Mouse (Mus musculus) frontal cortex, adult 2 months (tissue): ENCODE data around the gene Pam. TPM values are rescaled to one million over a fixed set of nuclear protein-coding genes. Genes with fewer than 3 reads are reported as not detected.

Source experiments
- DNase-seq, 2 experiments: peaks; one replicate each; pipeline ENCODE4 v3.0.0; 2022; ENCODE audit warnings: low spot score in 1 of 2; ENCODE audit errors: extremely low spot score in 1 of 2
- polyA plus RNA-seq: library from polyadenylated mRNA; depleted of rRNA; stranded (reverse); fragments of >200 nt; gene quantifications from 2 replicates; pipeline ENCODE4 v1.2.3, GENCODE M21; 2012; rRNA removed

Gene Pam
- 93.8 and 104 TPM in 2 replicates for polyA plus RNA-seq

DNA sequence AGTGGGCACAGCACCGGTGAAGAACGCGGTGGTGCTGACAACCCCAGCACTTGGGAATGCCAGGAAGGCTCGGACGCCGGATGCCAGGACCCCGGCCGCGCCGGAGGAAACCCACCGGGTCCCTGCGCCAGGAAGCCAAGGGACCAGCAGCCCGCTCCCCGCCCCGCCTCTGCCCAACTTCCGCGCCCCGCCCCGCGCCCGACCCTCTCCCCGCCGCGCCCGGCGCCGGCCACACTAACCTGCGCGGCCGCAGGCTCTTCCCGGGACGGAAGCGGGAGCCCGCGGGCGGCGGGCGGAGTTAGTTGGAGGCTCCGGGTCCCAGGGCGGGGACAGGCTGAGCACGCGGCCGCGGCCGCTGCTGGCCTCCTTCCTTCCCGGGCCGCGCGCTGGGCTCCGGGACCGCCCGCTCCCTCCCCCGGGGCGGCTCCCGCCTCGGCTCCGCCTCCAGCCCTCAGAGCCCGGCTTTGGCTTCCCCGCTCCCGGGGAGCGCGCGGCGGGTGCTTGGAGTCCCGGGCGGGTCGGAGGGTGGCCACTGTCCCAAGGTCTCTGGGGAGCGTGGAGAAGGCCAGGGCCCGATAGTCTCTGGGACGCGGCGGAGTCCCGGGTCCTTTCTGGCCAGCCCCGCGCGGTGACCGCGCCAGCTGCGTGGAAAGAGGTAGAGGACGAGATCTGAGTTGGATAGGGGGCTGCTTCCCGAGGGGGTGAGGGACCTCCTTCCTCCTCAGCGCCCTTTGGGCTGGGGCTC is at the start of gene Pam:
Gene Pam (minus strand): TSS at position 401 of the 745 bp plus-strand sequence.
- DNase-seq, result peak in 1 of 2 experiments; percentile 70

GRCm38 (mm10) chr1:98144845-98145244 is 49.4 kb upstream of the Pam start:
- no peak for DNase-seq

- DNase-seq, result no peak
Observed at GRCm38 (mm10) chr1:98131244-98131643, 35.8 kb upstream of the Pam start.

DNA sequence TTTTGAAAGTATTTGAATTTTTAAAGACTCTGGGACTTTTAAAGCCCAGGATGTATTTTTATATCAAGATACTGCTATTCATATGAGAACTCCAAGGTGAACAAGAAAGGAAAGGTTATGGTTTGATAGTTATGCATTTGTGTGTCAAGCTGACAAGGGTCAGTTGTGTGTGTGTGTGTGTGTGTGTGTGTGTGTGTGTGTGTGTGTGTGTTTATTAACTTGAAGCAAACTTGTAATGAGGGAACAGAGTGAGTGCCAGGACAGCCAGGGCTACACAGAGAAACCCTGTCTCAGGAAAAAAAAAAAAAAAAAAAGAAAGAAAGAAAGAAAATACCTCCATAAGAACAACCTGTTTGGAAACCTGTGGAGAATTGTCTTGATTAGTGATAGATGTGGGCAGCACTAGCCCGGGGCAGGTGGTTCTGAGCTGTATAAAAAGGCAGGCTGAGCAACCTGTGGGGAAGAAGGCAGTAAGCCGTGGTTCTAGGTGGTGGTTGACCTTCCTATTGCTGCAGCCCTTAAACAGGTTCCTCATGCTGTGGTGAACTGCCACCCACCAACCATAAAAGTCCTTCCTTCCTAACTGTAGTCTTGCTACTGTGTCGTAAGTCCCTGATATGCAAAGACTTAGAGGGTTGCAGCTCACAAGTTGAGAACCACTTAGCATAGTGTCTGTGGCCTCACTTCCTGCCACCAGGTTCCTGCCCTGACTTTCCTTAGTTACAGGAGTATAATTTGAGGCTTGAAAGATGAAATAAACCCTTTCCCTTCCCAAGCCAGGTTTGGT is 34.3 kb upstream of the Pam start:
- no peak for DNase-seq

DNA sequence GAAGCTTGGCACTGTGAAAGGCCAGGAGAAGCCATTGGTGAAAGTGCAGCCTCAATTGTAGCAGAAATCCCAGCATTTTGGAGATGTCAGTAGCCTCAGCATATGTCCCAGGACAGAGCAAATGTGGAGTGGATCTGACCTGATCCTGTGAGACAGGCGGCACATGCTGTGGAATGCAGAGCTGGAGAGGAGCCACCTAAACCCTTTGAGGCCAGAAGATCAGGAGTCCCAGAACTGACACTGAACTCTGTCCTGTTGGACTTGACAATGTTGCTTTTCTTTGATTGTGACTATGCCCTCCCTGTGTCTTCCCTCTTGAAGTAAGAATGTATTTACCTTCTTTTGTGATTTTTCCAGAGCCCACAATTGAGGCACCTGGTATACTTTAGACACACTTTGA is 33.7 kb upstream of the Pam start:
- DNase-seq, result no peak

DNA sequence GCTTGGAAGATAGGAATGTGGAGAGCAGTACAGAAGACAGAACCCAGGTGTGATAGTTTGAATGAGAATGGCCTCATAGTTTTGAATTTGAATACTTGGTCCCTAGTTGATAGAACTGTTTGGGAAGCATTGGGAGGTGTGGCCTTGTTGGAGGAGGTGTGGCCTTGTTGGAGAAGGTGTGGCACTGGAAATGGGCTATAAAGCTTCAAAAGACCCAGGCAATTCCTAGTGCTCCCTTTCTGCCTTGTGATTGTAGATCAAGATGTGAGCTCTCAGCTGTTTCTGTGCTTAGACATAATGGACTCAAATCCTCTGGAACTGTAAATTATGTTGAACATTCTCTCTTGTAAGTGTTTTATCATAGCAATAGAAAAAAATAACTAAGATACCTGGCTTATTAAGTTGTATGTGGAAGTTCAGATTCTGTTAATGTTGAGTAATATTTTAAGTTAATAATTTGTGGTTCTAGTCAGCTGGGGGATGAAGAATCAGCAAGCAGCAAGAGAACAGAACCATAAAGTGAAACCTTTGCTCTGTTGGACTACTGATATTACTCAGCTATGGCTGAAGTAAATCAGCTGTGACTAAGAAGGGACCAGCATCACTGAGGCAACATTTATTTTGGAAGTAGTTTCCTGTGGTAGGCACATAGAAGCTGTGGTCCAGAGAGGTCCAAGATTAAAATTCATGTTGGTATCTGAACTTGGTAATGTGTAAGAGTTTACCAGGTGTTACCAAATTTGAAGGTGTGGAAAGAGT is 33.1 kb upstream of the Pam start:
- no peak for DNase-seq

- DNase-seq, result no peak
Observed at GRCm38 (mm10) chr1:98126268-98126667, 30.8 kb upstream of the Pam start.

GRCm38 (mm10) chr1:98124727-98125126 is 29.3 kb upstream of the Pam start:
- DNase-seq, result no peak

DNA sequence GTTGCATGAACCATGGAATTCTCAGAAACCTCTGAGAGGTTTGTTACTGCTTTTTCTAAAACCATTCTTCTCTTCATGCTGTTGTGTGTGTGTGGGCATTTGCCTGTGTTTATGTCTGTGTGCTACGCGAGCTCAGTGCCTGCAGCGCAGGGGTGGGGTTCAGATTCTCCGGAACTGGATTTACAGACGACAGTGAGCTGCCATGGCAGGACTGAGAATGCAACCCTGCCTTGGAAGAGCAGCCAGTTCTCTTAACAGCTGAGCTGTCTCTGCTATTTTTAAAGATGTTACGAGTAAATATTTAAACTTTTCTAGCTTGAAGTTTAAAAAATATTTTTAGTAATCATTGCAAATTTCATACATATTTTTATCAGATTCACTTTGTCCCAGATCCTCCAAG is 24.1 kb upstream of the Pam start:
- DNase-seq, result peak in 1 of 2 experiments; percentile 16

- DNase-seq, result no peak
Observed at GRCm38 (mm10) chr1:98107599-98107998, 12.2 kb upstream of the Pam start.

DNA sequence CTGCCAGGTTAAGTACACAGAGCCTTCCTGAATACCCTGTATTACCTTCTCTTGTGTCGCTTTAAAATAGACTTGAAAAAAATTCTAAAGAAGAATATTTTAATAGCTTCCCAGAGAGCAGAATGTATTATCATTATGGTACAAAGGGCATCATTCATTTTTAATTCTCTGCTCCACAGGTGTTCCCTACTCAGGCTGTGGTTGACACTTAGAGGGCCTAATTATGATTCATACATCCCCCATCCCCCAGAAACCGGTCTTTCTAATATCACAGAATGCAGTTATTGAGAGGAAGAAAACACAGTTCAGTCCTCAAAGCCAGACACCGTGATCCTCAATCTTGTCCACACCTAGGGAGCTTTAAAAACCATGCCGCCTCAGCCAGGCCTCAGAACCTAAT is 4.0 kb upstream of the Pam start:
- no peak for DNase-seq

- DNase-seq, result no peak
Observed at GRCm38 (mm10) chr1:98097957-98098729, 2.7 kb upstream of the Pam start.

GRCm38 (mm10) chr1:98096396-98096935 is 1.0 kb upstream of the Pam start:
- DNase-seq, result no peak

DNA sequence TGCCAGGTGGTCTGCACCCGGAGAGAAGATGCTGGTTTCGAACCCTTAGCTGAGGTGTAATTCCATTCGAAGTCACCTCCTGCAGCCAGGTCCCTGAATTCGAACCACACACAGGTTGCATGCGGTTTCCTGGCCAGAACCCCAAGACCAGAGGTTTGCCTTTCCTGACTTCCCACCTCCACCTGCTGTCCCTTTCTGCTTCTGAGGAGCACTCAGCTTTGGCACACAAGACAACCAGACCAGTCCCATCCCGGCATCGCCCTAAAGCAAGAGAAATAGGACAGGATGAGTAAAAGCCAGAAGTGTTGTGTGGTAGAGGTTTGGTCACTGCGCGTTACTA is 515 bp upstream of the Pam start:
- no peak for DNase-seq

DNA sequence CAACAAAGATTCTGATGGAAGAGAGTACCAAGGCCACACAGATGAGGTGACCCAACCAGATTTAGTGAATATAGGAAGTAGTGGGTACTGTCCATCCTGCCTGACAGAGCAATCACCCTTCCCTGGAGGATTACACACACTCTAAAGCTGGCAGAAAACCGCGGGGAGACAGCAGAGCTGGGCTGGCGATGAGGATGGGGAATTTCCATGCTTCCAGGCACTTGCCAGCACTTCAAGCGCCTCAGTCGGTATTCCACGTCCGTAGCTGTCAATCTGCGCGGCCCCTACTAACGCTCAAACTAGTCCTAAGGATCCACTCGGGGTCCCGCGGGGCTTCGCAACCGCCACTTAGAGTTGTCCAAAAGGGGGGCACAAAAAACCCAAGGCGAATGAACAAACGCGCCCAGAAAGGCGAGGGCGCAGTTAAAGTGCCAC is 618 bp downstream of the Pam start:
- peak in 1 of 2 experiments; percentile 46 for DNase-seq

- DNase-seq, result no peak
Observed at GRCm38 (mm10) chr1:98089336-98089975, 6.0 kb downstream of the Pam start.

- no peak for DNase-seq
Observed at GRCm38 (mm10) chr1:98086456-98086855, 9.0 kb downstream of the Pam start.

DNA sequence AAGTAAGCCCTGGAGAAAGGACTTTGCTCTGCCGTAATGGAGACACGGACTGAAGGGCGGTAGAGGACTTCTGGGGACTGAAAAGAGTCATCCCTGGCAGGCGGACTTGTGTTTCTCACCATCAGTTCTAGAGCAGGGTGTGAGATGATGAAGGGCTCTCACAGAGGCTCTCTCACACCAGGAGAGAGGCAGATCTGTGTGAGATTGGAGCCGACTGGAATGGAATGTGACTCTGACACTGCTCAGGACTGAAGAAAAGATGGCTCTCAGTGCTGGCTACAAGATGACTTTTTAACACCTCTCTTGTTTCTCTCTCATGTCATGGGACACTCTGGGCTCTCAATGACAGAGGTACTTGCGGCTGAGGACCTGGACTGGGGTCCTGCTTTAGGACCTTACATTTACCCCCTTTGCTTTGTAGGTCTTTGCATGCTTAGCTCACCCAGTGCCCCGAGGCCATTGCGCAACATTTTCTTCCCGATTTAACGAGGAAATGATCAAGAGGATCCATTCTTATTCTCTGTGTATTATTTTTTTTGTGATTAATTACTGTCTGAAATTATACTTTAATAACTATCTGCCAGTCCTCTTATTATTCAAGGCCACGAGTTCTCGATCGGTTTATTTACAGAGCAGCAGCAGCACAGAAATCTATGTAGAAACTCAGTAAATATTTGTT is 10.7 kb downstream of the Pam start:
- DNase-seq, result no peak

- no peak for DNase-seq
Observed at GRCm38 (mm10) chr1:98083508-98083907, 11.9 kb downstream of the Pam start.
